Mouse (Mus musculus) v-Abl transformed pro-B cells (cell line): ENCODE data around the gene Spock1.

Experiments used
- in situ Hi-C, 2 experiments: fragments of 400-800 bp; cut with MboI; formaldehyde crosslinking; loops; one replicate each; pipeline ENCODE4 v1.15.1; 2025; ENCODE audit not compliant: unreplicated experiment in 2 of 2

Spock1 gene

DNA sequence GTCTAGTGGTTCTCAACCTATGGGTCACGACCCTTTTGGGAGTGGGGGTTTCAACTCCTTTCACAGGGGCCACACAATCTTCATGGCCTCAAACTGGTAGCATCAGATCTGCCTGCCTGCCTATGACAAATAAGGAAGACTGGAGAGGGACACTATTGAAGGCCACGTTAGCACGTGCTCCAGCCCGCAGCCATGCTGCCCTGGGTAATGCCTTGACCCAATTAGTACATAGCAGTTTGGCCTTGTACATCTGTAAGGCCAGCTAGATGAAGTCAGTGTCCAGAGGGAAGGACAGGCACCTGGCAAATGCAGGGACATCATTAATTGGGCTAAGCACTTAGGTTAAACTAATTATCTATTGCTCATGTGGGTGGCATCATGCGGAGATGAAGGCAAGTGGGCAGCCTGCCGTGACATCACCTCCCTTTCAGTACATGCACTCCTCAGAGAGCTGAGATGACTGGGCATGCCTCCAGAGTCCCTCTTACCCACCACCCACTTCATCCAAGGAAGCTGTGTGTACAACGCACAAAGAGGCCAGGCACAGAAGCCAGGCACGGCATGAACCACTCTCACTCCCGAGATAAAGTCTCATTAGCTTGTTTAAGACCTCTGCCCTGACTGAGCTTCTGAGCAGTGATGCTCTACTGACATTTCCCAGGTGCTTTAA lies 241.8 kb downstream of the Spock1 start:
- in situ Hi-C loops = no loop called here

DNA sequence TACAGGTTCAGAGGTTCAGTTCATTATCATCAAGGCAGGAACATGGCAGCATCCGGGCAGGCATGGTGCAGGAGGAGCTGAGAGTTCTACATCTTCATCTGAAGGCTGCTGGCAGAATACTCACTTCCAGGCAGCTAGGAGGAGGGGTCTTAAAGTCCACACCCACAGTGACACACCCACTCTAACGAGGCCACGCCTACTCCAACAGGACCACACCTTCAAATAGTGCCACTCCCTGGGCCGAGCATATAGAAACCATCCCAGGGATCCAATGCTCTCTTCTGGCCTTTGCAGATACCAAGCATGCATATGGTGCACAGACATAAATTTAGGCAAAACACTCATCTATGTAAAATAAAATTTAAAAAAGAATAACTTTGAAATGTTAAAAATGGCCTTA lies 245.6 kb downstream of the Spock1 start:
- in situ Hi-C loops = no loop called here

DNA sequence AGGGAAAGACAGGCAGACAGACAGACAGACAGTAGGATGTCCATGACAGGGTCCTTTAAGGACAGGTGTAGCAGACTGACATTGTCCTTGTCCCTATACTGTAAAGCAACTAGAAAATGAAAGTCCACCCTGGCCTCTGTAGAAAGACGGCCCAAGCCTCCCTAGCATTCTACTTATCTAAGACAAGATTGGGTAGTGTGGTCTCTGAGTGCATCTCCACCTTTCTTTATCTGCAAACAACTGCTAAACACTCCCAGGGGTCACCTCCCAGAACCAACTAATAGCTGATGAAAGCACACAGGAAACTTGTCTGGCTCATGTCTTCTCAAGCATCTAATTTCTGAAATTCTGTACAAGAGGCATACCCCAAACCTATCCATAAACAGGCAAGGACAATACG lies 247.6 kb downstream of the Spock1 start:
- in situ Hi-C loops = no loop called here

DNA sequence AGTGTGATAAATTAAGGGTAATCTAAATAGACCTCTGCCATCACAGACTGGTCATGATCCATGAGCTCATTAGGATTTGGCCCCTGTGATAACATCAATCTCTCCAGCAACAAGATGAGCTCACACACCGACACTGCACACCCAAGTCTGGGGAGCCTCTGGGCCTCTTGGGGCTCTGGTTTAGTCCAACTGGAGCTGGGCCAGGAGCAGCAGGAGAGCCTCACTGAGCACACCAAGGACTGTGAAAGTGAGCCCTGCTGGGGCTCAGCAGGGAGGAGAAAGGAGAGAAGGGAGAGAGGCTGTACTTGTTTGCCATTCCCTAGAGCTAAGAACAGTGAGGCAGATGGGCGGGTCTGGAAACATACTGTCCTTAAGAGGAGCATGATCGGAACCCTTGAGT lies 248.3 kb downstream of the Spock1 start:
- in situ Hi-C loops = no loop called here

DNA sequence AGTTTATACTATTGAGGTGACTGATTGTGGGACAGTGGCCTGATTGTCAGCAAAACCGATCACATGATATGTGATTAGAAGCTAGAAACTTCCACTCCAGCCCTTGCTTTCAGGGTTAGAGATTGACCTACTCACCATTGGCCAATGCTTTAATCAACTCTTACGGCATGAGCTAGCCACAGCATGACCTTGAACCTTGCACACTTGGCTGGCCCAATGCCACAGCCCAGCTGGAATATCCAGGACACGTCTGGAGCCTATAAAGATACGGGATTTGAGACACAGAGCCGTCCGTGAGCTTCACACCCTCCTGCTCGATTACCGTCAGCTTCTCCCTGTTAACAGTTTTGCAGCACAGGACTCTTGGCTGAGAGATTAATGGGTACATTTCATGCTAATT lies 251.5 kb downstream of the Spock1 start:
- in situ Hi-C loops = no loop called here

DNA sequence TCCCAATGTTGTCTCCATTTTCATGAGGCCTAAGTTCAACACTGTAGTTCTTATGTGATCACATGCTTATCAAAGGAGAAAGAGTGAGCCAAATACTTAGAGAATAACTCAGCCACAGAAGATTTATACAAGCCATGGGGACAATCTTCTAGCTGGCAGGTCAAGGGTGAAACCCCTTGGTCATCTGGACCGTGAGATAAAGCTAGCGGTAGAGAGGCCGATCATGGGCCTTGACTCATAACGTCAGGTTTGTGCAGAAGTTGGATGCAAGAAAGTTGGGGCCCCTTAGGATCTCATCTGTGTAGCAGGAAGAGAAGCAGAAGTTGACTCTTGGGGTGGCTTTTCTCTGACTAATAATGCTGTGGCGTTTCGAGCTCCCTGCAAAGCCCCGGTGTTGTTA lies 253.8 kb downstream of the Spock1 start:
- in situ Hi-C loops = no loop called here

DNA sequence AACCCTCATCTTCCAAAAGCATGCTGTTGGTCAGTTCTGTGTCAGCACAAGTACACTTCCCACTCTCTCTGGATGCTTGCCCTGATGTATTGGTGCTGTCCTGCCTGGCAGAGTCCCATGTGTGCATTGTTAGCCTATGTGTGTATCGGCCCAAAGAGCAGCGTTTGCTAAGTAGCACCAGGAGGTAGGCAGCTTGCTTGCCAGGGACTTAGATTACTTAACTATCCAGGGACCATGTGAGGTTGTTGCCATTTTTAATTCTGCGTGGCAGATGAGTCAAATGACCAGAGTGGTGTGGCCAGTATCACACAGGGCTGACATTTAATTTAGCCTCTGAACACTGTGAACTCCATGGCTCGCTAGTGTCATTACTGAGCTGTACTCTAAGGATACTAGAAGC lies 256.9 kb downstream of the Spock1 start:
- in situ Hi-C loops = no loop called here

DNA sequence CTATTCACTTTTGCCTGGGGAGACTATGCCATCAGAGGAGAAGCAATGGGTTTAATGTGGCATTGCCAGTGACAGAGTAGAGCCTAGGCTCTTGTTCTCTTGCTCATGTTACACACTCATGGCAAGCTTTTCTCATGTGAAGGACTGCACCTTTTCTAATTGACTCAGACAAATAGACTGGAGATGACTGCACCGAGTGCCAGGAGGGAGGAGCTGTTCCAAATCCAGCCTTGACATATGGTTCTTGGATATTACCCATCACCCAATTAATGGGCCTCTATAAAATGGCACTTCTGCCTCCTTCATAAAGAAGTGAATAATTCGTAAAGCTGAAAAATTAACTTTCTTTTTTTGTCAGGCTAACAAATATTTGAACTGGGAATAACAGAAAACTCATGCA lies 259.3 kb downstream of the Spock1 start:
- in situ Hi-C loops = no loop called here

DNA sequence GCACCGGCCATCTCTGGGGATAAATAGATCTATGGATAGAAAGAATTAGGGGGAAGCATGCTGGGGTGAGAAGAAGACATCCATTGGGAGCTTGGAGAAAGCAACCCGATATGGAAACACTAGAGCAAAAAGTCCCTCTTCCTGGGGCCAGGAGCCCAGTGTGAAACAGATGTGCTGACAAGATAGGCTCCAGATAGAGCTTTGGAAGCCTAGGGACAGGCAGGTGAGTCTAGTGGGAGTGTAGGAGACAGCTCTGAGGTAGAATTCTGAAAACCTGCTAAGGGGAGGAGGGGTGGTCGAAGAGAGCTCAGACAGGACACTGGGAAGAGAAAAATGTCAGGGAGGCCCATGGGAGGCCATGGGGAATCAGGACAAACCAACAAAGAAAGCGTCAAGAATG lies 260.7 kb downstream of the Spock1 start:
- in situ Hi-C loops = no loop called here

DNA sequence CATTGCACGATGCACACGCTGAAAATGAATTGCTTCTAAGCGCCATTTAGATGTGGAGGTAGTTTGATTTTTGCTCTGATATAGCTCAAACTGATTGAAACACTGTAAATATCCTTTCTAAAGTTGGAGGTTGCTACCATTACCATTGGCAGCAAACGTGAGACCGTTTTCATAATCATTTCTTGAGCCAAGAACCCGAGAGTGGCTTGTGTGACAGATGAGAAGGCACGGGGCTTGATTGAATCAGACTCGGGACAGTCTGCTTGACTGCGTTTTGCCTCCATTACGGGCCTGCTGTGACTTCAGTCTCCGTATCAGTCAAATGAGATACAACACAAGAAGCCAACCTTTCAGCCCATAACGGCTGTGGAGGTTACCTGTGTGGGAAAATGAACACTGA lies 265.1 kb downstream of the Spock1 start:
- in situ Hi-C loops = no loop called here

DNA sequence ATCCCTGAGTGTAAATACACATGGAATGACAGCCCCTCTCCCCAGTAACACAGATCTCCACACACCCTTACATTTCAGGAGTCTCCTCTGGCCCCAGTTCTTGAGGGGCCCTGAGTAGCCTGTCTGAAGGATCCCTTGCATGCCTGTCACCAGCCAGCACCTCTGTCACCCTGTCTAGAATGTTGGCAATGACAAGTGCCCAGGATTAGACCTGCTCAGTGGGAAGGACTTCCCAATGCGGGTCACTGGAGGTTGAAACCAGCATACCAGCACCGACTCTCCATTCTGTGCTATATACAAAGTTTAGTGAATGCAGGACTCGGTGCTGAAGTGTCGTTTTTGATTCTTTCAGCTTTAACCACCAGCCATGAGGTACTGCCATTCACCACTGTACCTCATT lies 266.5 kb downstream of the Spock1 start:
- in situ Hi-C loops = no loop called here

DNA sequence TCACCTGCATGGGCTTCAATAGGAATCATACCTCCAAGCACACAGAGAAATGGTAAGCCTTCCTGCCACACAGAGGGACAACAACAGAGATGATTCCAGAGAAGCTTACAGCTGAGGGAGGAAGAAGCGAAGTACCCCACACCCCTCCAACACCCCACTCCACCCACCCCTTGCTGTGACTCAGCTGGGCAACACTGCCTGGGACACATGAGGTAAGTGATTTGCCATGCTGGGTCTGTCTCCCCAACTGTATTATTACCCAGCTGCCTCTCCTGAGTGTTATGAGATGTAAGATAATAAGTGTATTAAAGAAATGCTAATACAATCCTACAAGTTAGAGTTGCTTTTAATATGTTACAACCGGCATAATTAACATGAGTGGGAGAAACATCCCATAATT lies 267.2 kb downstream of the Spock1 start:
- in situ Hi-C loops = no loop called here

DNA sequence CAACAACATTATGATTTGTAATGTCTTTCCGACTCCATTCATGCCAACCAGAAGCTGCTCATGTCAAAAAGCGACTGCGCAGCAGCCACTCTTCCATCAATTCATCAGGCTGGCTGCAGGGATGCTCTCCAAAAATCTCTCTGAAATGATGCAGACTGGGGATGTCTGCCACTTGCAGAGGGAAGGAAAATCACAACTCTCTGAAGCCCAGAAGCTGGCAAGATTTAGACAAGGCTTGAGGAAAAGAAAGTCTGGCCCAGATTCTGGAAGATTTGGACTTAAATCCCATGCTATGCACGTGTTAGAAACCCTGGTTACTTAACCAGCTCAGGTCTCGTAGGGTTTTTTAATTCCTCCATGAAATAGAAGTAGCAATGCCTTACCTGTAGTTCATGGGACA lies 269.3 kb downstream of the Spock1 start:
- in situ Hi-C loops = no loop called here

DNA sequence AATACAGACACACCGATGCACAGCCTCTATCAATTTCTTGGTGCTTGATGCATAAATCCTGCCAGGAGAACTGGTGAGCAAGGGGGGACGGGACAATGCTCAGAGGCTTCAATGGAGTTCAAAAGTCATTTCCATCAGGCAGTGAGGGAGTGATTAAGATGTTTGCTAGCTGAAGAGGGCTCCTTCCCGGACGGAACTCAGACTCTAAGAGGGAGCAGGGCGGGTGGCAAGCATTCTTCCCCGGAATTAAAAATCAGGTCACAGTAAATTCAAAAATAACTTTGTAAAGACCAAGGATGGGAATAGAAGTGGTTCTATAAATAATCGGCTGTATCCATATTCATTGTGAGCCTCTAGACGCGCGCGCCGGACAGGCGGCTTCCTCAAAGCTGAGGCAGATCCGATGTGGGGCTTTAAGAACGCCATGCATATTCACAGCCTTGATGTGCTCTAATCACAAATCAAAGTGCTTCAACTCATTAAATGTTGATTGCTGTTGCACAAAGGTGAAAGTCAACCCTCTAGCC lies 270.5 kb downstream of the Spock1 start:
- in situ Hi-C loops = no loop called here

DNA sequence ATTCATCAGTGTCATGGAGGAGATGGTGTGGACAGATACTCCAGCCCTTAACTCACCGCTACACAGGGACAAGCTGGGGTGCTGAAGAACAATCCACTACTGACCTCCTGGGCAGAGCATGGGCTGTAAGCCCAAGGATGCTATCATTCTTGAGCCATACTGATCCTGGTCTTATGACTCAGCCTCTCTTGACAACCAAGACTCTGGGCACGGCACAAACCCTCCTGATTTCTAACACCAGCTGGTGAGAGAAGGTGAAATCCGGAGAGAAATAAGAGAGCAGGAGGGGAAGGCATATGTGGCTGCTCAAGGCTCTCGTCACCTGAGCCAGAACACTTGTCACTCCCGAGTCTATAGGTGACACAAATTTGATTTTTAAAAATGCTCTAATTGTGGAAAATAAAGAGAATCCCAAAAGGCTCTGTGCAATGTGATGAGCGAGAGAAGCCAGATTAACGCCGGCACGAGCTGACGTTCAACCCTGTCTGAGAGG lies 271.0 kb downstream of the Spock1 start:
- in situ Hi-C loops = no loop called here

DNA sequence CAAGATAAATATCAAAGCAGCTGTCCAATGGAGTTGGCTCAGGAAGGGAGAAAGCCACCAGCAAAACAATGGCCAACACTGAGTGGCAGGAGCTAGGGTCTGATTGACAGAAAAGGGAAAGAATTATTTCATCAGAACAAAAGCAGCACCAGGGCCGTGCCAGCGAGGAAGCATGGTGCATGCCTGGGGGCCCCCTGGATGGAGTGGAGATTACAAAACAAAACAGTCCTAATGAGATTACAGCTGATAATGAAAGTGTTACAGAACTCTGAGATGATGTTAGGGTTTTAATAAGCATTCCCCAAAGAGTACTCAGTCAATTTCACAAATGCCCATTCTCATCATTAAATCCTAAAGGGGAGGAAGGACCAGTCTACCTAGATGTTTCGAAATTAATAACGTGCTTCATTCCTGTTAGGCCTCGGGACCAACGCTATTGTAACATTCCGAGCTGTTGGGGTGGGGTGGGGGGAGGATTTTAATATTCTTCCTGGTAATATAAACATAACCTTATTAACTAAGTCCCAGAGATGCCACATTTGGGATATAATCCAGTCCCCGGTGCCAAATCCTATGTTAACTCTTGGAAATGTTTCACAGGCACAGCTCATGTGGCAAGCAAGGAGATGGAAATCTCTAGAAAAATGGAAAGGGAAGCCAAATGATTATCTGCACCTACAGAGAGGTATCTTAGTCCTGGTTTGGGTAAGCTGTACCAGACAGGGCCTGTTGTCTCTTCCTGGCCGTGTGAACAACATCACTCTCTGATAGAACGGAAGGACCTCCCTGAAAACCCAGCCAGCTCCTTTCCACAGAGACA lies 271.7 kb downstream of the Spock1 start:
- in situ Hi-C loops = no loop called here

DNA sequence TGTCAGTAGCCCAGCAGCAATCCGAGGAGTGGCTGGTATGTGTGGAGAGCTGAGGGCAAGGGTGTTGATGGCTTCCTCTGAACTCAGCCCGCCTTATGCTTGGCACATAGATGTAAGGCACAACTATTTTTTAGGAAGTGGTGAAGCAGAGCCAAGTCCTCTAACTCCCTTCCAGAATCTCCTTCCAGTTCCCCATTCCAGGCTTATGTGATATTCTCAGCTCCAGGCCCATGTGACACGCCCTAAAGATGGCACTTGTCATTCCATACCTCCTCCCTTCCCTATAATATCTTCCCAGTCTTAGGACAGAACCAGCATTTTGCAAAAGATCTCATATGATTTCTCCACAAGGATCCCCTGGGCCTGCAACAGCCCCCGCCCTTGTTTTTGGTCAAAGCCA lies 277.6 kb downstream of the Spock1 start:
- in situ Hi-C loops = no loop called here

DNA sequence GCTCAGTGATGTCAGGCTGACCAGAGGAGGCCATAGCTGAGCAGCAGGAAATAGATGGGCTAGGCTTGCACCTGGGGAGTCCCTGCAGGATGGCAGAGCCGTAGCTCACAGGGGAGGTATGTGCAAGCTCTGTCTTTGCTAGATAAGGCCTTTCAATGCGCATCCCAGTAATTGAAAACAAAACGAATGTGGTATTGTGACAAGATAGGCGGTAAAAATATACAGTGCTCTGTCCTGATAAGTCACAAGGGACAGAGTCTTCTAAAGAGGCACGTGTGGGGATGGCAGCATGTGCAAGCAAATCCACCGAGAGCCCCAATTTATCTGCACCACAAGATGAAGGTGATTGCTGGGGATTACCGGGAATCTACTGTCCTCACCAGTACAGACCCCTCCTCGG lies 279.9 kb downstream of the Spock1 start:
- in situ Hi-C loops = no loop called here

DNA sequence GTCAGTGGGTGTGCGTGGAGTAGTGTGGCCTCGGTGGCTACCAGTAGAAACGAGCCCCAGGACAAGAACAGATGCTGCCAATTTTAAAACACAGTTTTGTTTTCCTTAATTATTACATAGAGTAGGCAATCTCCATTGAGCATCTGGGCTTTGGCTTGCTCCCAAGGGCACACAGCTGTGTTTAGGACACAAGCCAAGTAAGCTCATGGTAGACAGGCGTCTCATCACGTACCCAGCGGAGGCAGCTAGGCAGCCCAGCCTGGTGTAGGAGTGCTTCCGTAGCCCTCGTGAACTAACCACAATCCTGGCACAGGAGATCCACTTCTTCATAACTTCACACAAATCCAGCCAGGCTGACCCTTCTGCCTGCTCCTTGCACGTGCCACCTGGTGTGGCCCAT lies 281.7 kb downstream of the Spock1 start:
- in situ Hi-C loops = no loop called here

DNA sequence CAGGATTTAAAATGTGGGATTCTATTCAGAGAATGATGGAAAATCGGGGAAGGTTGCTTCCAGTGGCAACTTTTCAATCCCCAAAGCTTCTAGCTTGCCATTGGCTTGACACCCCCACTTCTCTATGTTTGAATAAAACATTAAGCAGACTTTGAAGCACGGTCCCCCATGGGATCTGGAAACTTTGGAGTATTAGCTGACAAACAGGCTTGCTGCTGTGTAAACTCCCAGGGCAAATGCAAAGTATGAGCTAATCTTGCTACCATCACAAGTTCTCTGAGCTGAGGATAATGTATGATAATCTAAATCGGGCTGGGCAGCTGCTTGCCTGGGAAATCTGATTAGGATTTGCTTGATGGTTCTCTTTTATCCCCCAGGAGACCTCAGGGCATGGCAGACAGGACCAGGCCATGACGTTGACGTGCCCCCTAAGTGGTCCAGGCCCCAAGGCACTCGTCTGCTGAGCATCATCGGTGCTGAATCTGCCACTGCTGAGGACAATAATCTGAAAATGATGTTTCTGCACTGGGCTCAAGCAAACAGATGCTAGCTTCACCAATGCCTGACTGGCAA lies 284.1 kb downstream of the Spock1 start:
- in situ Hi-C loops = no loop called here

DNA sequence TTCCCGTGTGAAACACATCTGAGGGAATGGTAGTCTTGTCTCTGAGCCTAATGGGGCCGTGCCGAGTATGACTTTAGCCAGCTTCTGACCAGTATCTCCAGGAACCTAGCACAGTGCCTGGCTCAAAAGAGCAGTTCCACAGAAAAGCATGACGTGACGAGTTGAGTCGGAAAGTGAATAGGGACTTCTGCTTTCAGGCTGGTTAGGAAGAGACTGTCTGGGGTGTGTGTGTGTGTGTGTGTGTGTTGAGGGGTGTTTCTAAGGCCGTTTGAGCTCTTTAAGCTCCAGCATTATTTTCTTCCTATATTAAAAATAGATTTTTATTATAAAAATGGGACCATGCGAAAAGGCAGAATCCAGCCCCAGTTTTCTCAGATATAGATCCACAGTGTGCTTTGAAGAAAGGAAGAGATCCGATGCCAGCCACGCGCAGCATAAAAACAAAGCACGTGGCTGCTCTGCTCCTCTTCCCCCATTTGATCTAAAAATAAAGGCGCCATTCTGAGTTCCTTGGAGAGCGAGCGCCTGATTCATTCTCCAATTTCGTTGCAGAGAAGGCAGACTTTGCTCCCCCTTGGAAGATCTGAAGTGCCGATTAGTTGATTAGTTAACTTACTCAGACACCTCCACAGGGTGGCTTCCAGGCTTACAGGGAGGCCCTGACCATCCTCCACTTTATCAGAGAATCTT lies 288.9 kb downstream of the Spock1 start:
- in situ Hi-C loops = no loop called here
